Mouse (Mus musculus) embryonic facial prominence, embryonic 13.5 days (tissue): ENCODE measurements at regions not wholly inside any gene's neighbourhood (a gene's known extent, or its start where the extent isn't known, plus 50 kb on each side); places are given as distances from the start of the nearest gene placed in this dataset.
A peak's percentile ranks its signal among the peaks of the same experiment; 100 is the strongest.

Experiments
- ATAC-seq: fragments of 200-750 bp; cut with Nextera tagmentation; 2 replicates; pipeline ENCODE4 v1.8.0; 2017; ENCODE audit warnings: low read depth; ENCODE audit not compliant: insufficient number of reproducible peaks, insufficient read depth, low FRiP score, low TSS enrichment
- H3K27ac ChIP-seq: fragments of 300-500 bp; sonication (generic); 2 replicates; pipeline ENCODE4 v1.5.1; 2015; ENCODE audit warnings: moderate library complexity, mild to moderate bottlenecking, inconsistent platforms
- H3K27me3 ChIP-seq: fragments of 300-500 bp; sonication (generic); 2 replicates; pipeline ENCODE4 v1.6.1; 2015; ENCODE audit warnings: mild to moderate bottlenecking, inconsistent platforms
- H3K36me3 ChIP-seq: fragments of 300-500 bp; sonication (generic); 2 replicates; pipeline ENCODE4 v1.6.1; 2015; ENCODE audit warnings: mild to moderate bottlenecking, inconsistent platforms
- H3K4me1 ChIP-seq: fragments of 300-500 bp; sonication (generic); 2 replicates; pipeline ENCODE4 v1.6.1; 2015; ENCODE audit warnings: inconsistent platforms
- H3K4me2 ChIP-seq: fragments of 300-500 bp; sonication (generic); 2 replicates; pipeline ENCODE4 v1.6.1; 2015; ENCODE audit warnings: moderate library complexity, mild to moderate bottlenecking, inconsistent platforms
- H3K4me3 ChIP-seq: fragments of 300-500 bp; sonication (generic); 2 replicates; pipeline ENCODE4 v1.5.1; 2015; ENCODE audit warnings: mild to moderate bottlenecking, inconsistent platforms
- H3K9ac ChIP-seq: fragments of 300-500 bp; sonication (generic); 2 replicates; pipeline ENCODE4 v1.6.1; 2015; ENCODE audit warnings: mild to moderate bottlenecking, inconsistent platforms
- H3K9me3 ChIP-seq: fragments of 300-500 bp; sonication (generic); 2 replicates; pipeline ENCODE4 v1.6.1; 2016; ENCODE audit warnings: inconsistent platforms
- WGBS: fragments of 180-500 bp; shearing (Covaris S2); methylation state at CpG from one replicate; pipeline ENCODE4 v1.1.7; 2015; ENCODE audit warnings: mixed read lengths; 5-methylcytosine and 5-hydroxymethylcytosine counted together

GRCm38 (mm10) chr5:18916688-18917285, 310.0 kb upstream of the Magi2 start:
- no peaks in the 10 kb centered on the region for H3K4me1 ChIP-seq
- no peak overlapping the region for H3K4me3 ChIP-seq
- H3K4me2 ChIP-seq: no peak overlapping the region
- H3K9ac ChIP-seq: no peak overlapping the region
- no peaks in the 10 kb centered on the region for H3K36me3 ChIP-seq
- 42% methylated on average over 7 of the region's 7 CpGs for WGBS
- 0 out of 2 replicates have a peak, but pooled peaks have one; percentile 20 for ATAC-seq
- H3K27me3 ChIP-seq: no peaks in the 10 kb centered on the region
- H3K27ac ChIP-seq: no peak overlapping the region
- H3K9me3 ChIP-seq: no peaks in the 10 kb centered on the region

DNA sequence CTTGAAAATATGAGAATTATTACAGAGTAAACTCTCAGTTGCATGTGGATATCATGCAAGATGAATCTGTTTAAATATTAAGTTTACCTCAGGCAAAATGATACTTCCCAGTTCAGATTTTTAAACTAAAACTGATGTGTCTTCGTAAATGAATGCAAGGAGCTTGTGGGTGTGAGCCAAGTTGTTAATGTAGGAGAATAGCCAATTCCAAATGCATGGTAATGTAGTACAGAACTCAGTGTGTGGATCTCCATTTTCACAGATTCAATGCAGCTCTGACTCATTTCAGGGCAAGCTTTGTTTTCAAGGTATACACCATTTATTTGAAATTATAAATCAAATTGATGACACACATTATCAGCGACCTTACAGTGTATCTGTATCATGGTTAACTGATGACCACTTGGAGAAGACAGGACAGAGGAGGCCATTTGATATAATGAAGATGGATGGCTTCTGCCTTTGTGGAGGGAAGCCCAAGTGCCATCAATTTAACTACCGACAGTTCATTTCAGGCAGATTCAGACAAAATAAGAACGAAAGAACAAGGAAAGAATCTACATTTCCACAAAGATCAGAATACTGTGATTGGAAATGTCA, 272.9 kb upstream of the Magi2 start:
- Histone ChIP-seq H3K4me1 (no peaks in the 10 kb centered on the region), H3K4me2 (no peak overlapping the region), H3K27me3 (no peaks in the 10 kb centered on the region), H3K27ac (no peak overlapping the region), H3K9ac (no peak overlapping the region), H3K36me3 (no peaks in the 10 kb centered on the region), H3K9me3 (no peaks in the 10 kb centered on the region), H3K4me3 (no peak overlapping the region)
- ATAC-seq: no peak
- WGBS: 74% methylated on average over 4 of the region's 4 CpGs
